Mouse (Mus musculus) E14TG2a.4 (cell line): ENCODE measurements around the gene Trpm2.

Source experiments
- CTCF ChIP-seq: conservative IDR thresholded peaks from 2 replicates; pipeline ENCODE4 v1.5.1; 2014; ENCODE audit warnings: low read length
- NANOG ChIP-seq: IDR thresholded peaks from 2 replicates; pipeline ENCODE4 v1.6.1; 2014; ENCODE audit warnings: borderline replicate concordance, low read length, mixed read lengths

DNA sequence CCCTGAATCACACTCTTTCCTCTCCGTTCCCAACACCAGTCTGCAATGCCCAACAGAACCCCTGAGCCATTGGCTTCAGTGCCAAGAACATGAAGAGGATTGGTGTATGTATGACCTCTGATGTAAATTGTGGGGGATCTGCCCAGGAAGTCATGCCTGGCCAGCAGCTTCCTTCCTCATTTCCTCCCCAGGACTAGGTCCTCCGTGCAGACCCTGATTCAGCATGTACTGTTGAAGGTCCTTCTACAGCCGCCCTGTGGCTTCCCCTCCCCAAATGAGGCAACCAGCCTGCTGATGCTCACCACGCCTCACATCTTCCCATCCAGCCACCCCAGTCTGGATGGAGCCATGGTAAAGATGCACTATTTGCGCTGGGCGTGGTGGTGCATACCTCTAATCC is at the start of gene Trpm2:
- TF ChIP-seq CTCF, result no peak
- TF ChIP-seq NANOG, result no peak
